Mouse (Mus musculus): ENCODE measurements around the gene Tsga10. TPM values are rescaled to one million over a fixed set of nuclear protein-coding genes. Genes with fewer than 3 reads are reported as not detected.
A peak's percentile ranks its signal among the peaks of the same experiment; 100 is the strongest.

Gene Tsga10
- polyA plus RNA-seq, 1 experiment from 2014 or later, result 7.7 TPM

- Histone ChIP-seq H3K9me3 (ENCODE audit: low read depth, low read length) (no peaks in the 10 kb centered on the region), H3K27ac (ENCODE audit: low read depth) (peak within 1 kb of the TSS; percentile 83), H3K4me3 (ENCODE audit: low read depth, low read length) (peak within 1 kb of the TSS; percentile 73), H3K36me3 (ENCODE audit: insufficient read depth) (peaks cover 11% of the 10 kb centered on the region), H3K4me2 (peak within 1 kb of the TSS; percentile 61), H3K27me3 (ENCODE audit: insufficient read depth, low read length) (no peaks in the 10 kb centered on the region), H3K9ac (peak within 1 kb of the TSS; percentile 69), H3K4me1 (ENCODE audit: insufficient read depth) (peaks cover 9% of the 10 kb centered on the region; the same call in 1 of the 2 replicates)
- peak; percentile 97 for DNase-seq
- TF ChIP-seq CTCF (IDR thresholded peaks at IDR 0.05; ENCODE audit: low read depth), result no peak
- WGBS, result under 1% methylated on average over 41 of the region's 41 CpGs
- peak; percentile 94 for ATAC-seq (ENCODE audit: insufficient read depth)
Observed at GRCm38 (mm10) chr1:37890025-37890652, 23.9 kb upstream of the Tsga10 start, which contains the start of the genes Mitd1 and Mrpl30. Gene Mitd1 (minus strand): TSS chr1:37890411. Gene Mrpl30 (plus strand): TSS chr1:37890477.

- H3K36me3 ChIP-seq (ENCODE audit: insufficient read depth), result peaks cover 14% of the 10 kb centered on the region
- peak overlapping the region; percentile 73 for H3K4me3 ChIP-seq (ENCODE audit: low read depth, low read length)
- no peak overlapping the region for H3K27ac ChIP-seq (ENCODE audit: low read depth)
- 75% methylated on average over 7 of the region's 7 CpGs for WGBS
- H3K4me2 ChIP-seq, result peak overlapping the region; percentile 61
- H3K4me1 ChIP-seq (ENCODE audit: insufficient read depth), result peaks cover 9% of the 10 kb centered on the region; the same call in 1 of the 2 replicates
- no peak for DNase-seq
- ATAC-seq (ENCODE audit: insufficient read depth), result no peak
- H3K9me3 ChIP-seq (ENCODE audit: low read depth, low read length), result no peaks in the 10 kb centered on the region
- no peaks in the 10 kb centered on the region for H3K27me3 ChIP-seq (ENCODE audit: insufficient read depth, low read length)
- peak overlapping the region; percentile 69; the same call in 1 of the 2 replicates for H3K9ac ChIP-seq
- no peak for TF ChIP-seq CTCF (IDR thresholded peaks at IDR 0.05; ENCODE audit: low read depth)
Observed at GRCm38 (mm10) chr1:37889206-37889605, 23.0 kb upstream of the Tsga10 start.

GRCm38 (mm10) chr1:37884451-37884850, 18.2 kb upstream of the Tsga10 start:
- ATAC-seq (ENCODE audit: insufficient read depth) (no peak), DNase-seq (peak; percentile 19)
- no peak overlapping the region for H3K4me3 ChIP-seq (ENCODE audit: low read depth, low read length)
- H3K27me3 ChIP-seq (ENCODE audit: insufficient read depth, low read length), result no peaks in the 10 kb centered on the region
- peaks cover 5% of the 10 kb centered on the region; the same call in 1 of the 2 replicates for H3K4me1 ChIP-seq (ENCODE audit: insufficient read depth)
- 73% methylated on average over 4 of the region's 4 CpGs for WGBS
- H3K36me3 ChIP-seq (ENCODE audit: insufficient read depth), result peaks cover 23% of the 10 kb centered on the region
- H3K4me2 ChIP-seq, result no peak overlapping the region
- H3K9me3 ChIP-seq (ENCODE audit: low read depth, low read length), result no peaks in the 10 kb centered on the region
- no peak overlapping the region for H3K9ac ChIP-seq
- no peak overlapping the region for H3K27ac ChIP-seq (ENCODE audit: low read depth)
- TF ChIP-seq CTCF (IDR thresholded peaks at IDR 0.05; ENCODE audit: low read depth), result no peak

- H3K36me3 ChIP-seq (ENCODE audit: insufficient read depth), result peaks cover 31% of the 10 kb centered on the region
Observed at GRCm38 (mm10) chr1:37883411-37883810, 17.2 kb upstream of the Tsga10 start.

GRCm38 (mm10) chr1:37877736-37878460, 11.7 kb upstream of the Tsga10 start:
- Histone ChIP-seq H3K9me3 (ENCODE audit: low read depth, low read length) (peaks cover 4% of the 10 kb centered on the region; the same call in 1 of the 2 replicates), H3K36me3 (ENCODE audit: insufficient read depth) (peaks cover 56% of the 10 kb centered on the region), H3K4me3 (ENCODE audit: low read depth, low read length) (no peak overlapping the region), H3K4me2 (no peak overlapping the region), H3K9ac (no peak overlapping the region), H3K27ac (ENCODE audit: low read depth) (no peak overlapping the region), H3K27me3 (ENCODE audit: insufficient read depth, low read length) (no peaks in the 10 kb centered on the region), H3K4me1 (ENCODE audit: insufficient read depth) (no peaks in the 10 kb centered on the region)
- 94% methylated on average over 13 of the region's 13 CpGs for WGBS
- TF ChIP-seq CTCF (IDR thresholded peaks at IDR 0.05; ENCODE audit: low read depth), result no peak
- no peak for ATAC-seq (ENCODE audit: insufficient read depth)
- DNase-seq, result no peak

More at GRCm38 (mm10) chr1:37883411-37883810, 17.2 kb upstream of the Tsga10 start:
- H3K27ac ChIP-seq (ENCODE audit: low read depth), result no peak overlapping the region
- TF ChIP-seq CTCF (IDR thresholded peaks at IDR 0.05; ENCODE audit: low read depth), result no peak
- WGBS, result 84% methylated on average over 4 of the region's 4 CpGs
- no peak overlapping the region for H3K4me3 ChIP-seq (ENCODE audit: low read depth, low read length)
- H3K27me3 ChIP-seq (ENCODE audit: insufficient read depth, low read length), result no peaks in the 10 kb centered on the region
- no peak overlapping the region for H3K4me2 ChIP-seq
- no peaks in the 10 kb centered on the region for H3K9me3 ChIP-seq (ENCODE audit: low read depth, low read length)
- no peaks in the 10 kb centered on the region for H3K4me1 ChIP-seq (ENCODE audit: insufficient read depth)
- ATAC-seq (ENCODE audit: insufficient read depth) (no peak), DNase-seq (no peak)
- H3K9ac ChIP-seq, result no peak overlapping the region

GRCm38 (mm10) chr1:37873157-37873556, 6.9 kb upstream of the Tsga10 start:
- peak overlapping the region; percentile 46 for H3K4me3 ChIP-seq (ENCODE audit: low read depth, low read length)
- H3K9ac ChIP-seq, result no peak overlapping the region
- no peaks in the 10 kb centered on the region for H3K27me3 ChIP-seq (ENCODE audit: insufficient read depth, low read length)
- TF ChIP-seq CTCF (IDR thresholded peaks at IDR 0.05; ENCODE audit: low read depth), result no peak
- WGBS, result 85% methylated on average over 4 of the region's 4 CpGs
- H3K9me3 ChIP-seq (ENCODE audit: low read depth, low read length), result peaks cover 4% of the 10 kb centered on the region; the same call in 1 of the 2 replicates
- peak overlapping the region; percentile 65 for H3K4me2 ChIP-seq
- H3K4me1 ChIP-seq (ENCODE audit: insufficient read depth), result no peaks in the 10 kb centered on the region
- ATAC-seq (ENCODE audit: insufficient read depth), result no peak
- DNase-seq, result no peak
- peaks cover 32% of the 10 kb centered on the region for H3K36me3 ChIP-seq (ENCODE audit: insufficient read depth)
- no peak overlapping the region for H3K27ac ChIP-seq (ENCODE audit: low read depth)

Measured in lung, embryonic 14.5 days (tissue).